Mouse (Mus musculus): ENCODE results near the gene Gm44503.

GRCm38 (mm10) chr9:72996167-72996566 lies 37.5 kb downstream of the Gm44503 start:
- TF ChIP-seq CTCF (IDR thresholded peaks at IDR 0.05; ENCODE audit: low read depth) (no peak), EP300 (IDR thresholded peaks at IDR 0.05; ENCODE audit: low read depth) (no peak)
